Mouse (Mus musculus) T-helper 2 cell (primary cell): ENCODE data around the gene Dusp18.
"Not testable (repeated sequence)": the region's sequence is repeated elsewhere in the genome, so short reads cannot be mapped to it uniquely, and the experiment has no call there.

Source experiments
- in situ Hi-C: fragments of 300-600 bp; cut with MboI, MseI; formaldehyde crosslinking; loops from one replicate; pipeline ENCODE4 v1.15.1; 2025; ENCODE audit warnings: high pct_unique_total_duplicates

Dusp18 gene

DNA sequence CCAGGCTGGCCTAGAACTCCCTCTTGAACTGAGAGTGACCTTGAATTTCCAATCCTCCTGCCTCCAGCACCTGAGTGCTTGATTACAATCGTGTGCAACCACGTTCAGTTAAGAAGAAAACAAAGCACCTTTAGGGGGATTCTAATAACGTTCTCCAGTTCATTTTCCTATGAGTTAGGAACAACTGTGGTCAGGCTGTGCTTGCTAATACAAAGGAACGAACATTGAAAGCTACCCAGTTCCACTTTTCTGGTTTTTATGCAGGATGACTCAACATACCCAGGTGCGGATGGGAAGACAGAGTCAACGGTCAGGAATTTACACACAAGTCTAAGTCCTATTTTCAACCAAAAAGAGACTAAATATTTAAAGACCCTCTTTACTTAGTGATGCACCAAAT is 1.1 kb upstream of the Dusp18 start:
- in situ Hi-C loops, result no loop called here

DNA sequence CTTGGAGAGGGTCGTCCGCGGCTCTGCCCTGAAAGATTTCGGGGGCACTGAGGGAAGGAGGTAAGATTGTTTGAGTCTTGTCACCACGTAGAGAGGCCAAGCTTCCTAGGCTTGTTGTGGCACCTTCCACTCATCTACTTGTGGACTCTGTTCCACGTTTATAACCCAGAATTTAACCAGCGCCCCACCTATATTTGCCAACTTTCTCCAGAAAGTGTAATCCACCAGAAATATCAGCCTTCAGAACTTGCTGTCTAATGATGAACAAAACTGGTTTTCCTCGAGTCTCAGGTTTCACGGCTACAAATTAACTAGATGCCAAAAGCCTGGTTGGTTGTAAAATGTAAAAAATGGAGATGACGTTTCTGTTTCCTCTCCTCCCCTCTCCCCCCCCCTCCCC is 418 bp downstream of the Dusp18 start:
- in situ Hi-C loops, result no loop called here

DNA sequence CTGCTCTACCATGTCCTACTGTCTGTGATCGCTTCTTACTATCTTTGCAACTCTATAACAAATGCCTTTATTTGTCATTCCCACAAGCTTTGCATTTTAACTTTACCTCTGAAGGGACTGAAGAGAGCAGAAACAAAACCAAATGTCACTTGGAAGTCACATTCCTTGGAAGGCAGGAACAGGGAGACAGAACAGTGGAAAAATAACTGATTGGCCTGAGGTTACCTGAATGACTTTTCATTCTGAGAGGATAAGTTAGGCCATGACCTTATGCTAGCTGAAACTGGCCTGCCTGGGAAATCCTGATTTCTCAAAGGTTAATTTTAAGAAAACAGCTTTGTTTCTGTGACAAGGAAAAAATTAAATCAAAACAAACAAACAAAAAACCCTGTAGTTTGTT is 893 bp downstream of the Dusp18 start:
- in situ Hi-C loops, result no loop called here

DNA sequence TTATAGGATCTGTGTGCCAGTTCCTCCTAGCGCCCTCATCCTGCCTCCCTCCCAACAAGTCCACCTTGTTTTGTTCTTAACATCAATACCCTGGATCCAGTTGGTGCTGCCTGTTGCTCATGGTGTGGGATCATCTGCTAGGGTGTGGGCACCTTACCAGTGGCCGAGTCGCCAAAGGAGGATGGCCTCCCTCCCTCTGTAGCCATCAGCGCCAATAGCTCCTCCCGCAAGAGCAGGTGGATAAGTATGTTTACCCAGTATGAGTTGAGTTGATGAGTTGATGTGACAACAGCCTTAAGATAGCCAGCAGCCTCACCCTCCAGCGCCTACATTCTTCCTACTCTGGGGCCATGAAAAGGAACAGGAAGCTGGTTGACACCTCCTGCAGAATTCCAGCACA is 5.3 kb downstream of the Dusp18 start:
- in situ Hi-C loops, result no loop called here

DNA sequence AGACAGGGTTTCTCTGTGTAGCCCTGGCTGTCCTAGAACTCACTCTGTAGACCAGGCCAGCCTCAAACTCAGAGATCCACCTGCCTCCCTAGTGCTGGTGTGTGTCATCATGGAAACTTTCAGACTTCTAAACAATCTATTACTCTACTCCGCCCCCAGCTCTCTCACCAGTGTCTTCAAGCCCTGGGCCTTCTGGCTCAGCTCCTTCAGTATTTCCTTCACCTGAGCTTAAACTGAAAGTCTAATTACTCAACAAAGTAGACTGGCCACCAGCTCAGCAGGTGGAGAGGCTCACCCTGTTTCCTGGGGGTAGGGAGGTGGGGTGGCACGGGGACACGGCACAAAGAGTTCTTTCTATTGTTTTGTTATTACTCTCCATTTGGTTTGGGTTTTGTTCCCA is 7.5 kb downstream of the Dusp18 start:
- in situ Hi-C loops, result no loop called here

DNA sequence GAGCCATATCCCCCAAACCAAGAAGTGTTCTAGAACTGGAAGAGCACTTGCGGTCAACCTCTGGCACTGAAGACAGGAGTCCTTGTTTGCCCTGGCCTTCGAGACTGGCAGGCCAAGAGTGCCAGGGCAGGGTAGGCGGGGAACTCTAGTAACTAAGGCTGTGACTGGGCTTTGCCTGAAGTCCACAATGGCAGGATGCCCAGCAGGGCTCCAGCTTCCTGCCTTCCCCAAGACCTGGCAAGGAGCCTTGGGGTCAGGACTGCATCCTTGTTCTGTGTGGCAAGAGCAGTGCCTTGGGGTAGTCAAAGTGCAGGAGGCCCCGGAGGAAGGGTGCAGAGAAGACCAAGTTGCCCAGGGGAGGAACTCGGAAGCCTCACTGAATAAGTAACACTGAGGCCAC is 8.0 kb downstream of the Dusp18 start:
- in situ Hi-C loops, result no loop called here

DNA sequence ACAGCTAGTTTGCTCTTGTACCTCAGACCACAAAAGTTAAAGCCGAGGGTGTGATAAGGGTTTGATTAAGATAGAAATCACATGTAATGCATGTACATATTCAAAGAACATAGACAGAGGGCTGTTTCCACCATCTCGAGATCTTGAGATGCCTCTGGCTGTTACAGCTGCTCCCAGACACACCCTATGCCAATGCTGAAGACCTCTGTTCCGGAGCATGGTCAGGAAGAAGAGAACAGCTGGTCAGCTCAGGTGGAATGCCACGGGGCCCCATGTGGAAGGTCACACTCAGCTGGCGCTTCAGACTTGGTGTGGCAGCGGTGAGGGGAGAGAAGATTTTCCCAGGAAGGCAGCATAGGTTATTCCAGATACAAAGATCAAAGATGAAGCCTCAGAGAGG is 9.6 kb downstream of the Dusp18 start:
- in situ Hi-C loops, result no loop called here

DNA sequence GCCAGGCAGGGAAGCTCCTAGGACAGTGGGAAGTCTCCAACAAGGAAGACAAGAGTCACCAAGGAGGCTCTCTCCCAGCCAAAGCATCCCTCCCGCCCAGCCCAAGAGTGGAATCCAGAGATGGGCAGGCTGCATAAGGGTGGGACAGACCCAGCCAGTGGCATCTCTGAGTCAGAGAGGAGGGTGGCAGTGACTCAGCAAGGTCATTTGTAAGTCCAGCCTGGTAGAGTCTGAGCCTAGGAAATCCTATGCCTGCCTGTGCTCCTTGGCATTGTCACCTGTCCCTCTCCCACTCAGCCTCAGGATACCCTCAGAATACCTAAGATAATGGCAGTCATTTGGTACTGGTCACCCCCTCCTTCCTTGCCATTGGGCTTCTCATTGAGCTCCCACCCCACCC is 10.4 kb downstream of the Dusp18 start:
- in situ Hi-C loops, result no loop called here

DNA sequence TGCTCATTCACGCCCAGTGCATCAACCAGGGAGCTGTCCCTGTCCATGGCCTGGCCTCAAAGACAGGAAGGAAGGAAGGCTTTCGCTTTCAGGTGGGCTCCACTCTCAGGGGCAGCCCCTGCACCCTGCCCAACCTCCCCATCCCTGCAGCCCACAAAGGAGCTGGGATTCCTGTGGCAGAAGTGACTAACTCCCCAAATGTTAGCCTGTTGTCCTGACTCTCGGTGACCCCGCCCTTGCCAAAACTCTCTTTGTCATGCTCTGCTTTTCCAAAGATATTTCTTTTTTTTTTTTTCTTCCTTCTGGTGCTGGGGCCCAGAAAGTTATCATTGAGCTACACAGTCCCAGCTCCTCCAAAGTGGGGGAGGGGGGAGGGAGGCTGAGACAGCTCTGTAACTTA is 14.2 kb downstream of the Dusp18 start:
- in situ Hi-C loops, result no loop called here

DNA sequence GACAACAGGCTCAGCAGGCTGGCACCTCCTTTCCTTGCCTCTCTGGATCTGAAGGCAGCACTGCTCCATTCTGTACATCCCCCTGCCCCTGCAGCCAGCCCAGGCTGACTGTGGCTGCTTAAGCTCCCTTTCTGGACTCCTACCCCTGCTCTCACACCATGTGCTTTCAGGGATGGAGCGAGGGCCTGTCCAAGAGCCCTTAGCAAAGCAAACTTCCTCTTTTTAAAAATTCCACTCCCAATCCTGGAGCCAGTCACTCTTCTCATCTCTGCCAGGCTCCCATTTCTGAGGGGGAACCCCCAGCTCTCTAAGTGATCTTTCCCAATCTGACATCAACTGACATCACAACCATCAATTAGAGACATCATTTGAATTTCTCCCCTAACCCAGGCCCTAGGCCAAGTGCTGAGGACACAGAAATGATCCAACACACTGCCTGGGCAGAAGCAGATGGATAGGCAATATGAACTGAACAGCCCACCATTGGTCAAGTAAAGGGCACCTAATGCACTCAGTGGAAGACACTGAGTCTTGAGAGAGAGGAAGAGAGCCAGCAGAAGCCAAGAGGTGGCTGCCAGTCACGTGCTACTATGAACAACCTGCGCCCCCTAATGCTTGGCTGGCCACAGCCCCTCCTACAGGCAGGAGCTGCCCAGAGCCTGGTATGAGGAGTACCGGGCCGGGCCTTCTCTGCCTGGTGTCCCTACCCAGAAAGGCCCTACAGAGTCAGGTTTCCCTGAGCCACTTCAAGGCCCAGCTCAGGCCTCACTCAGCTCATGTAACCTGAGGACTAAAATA is 15.7 kb downstream of the Dusp18 start:
- in situ Hi-C loops, result no loop called here

DNA sequence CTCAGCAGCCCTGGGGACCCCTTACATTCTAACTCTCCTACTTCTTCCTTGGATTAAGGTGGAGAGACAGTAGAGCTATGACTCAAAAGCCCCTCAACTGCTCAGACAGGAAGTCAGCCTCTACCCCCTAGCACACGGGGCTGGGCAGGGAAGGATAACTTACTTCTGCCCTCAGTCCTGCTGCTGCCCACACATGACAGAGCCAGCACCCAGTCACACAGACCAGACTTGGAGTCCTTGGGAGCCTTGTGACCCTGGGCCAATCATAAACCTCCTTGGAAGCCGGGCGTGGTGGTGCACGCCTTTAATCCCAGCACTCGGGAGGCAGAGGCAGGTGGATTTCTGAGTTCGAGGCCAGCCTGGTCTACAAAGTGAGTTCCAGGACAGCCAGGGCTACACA is 16.4 kb downstream of the Dusp18 start:
- in situ Hi-C loops, result not testable (repeated sequence)

DNA sequence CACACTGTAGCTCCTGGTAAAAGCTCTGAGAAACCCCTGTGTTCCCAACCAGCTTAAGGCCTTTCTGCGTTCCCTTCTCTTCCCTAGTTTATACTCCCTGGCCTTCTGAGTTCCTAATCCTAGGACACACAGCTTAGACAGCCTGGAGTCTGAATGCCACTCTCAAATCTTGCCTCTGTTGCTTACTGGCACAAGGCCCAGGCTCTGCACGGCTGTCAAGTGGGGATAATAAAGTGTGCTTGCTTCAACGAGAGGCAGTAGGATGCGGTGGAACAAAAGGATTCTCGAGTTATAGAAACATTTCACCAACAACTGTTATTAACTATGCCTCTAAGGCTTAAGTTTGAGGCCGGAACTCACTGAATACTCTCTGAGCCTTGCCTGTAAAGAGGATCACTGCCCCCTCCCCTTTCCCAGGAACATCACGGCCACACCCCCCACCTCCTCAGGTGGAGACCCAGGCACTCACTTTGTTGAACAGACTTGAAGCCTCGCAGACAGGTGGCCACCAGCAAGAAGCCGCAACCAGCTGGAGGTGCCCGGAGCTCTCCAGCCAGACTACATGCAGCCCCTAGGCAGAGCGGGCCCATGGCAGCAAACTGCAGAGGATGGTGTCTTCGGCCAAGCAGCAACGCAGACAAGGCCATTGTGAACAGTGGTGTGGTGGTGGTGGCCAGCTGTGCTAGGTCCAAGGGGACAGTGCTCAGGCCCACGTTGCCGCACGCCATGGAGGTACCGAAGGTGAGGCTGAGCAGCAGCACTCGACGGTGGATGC is 17.2 kb downstream of the Dusp18 start:
- in situ Hi-C loops, result no loop called here

DNA sequence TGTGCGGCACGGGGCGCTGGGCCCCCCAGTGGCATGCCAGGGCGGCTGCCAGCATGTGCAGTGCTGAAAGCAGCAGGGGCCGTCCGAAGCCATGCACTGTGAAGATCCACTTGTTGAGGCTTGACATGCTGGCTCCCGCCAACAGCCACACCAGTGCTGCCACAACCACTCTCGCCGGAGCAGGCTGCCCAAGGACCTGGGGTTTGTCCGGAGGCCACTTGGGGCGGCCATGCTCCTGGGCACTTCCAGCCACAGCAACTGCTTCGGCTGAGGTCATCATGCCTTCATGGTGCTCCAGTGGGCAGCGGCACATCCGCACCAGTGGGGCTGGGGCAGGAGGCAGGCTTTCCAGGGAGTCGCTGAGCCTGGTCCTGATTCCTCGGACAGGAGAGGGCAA is 17.8 kb downstream of the Dusp18 start:
- in situ Hi-C loops, result no loop called here

DNA sequence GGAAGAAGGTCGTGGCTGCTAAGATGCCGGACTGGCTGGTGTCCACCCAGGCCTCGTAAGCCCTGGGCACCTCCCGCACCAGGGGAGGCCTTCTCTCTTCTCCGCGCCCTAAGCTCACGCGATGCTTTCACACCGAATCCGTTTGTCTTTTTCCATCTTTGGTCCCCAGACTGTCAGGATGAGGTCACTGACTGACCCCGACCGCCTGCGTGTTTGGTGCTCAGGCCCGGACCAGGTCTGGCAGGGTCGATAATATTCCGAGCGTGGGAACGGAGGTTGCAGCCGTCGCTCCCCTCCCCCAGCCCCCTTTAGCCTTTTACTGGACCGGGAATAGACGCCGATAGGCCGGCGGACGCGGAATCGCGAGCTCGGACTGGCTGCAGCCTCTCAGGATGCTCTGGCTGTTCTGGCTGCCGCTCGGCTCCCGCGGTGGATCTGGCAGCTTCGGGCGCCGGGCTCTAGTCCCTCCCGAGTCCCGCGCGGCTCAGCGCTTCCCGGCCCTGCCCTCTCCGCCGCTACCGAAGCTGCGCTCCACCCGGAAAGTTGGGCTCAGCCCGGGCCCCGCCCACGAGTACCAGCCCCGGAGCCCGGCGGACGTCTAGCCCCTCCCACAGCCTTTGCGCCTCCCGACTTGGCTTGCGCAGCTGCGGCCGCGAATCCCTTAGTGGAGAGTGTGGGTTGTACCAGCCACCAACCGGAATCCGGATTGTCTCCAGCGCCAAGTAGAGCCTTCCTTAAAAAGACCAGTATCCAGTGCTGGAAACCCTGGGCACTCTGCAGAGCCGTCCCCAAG is 18.5 kb downstream of the Dusp18 start:
- in situ Hi-C loops, result no loop called here

DNA sequence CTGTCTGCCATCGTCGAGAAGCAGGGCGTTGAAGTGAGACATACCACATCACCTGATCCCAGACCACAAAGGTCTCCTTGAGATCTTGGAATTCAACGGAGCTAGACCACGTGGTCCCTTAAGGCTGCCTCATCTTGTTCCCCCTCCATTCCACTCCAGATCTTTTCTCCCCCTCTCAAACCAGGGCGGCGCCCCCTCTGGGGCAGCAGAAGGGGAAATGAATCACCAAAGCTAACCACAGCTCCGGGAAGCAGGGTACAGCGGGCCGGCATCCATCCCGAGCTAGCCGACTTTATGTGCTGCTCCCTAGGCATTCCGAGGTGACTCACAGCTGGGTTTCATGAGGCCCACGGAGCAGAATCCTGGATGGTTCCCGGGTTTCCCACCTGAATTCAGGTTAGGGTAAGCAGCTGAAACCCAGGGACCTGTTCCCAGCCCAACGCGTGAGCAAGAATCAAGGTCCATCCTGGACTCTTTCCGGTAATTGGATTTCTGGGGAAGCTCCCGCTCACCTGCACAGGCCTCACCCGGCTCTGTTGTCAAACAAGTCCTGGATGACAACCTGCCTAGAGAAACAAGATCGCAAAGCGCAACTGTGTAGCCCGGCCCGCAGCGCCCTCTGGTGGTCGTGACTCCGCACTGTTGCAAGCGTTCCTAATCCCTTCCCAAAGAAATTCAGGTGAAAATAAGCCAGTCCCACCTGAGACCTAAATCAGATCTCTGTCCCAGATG is 19.2 kb downstream of the Dusp18 start, which contains the start of gene Slc35e4:
Gene Slc35e4, minus strand, starts transcription at position 556 of the 732 bp plus-strand sequence.
- in situ Hi-C loops, result no loop called here

DNA sequence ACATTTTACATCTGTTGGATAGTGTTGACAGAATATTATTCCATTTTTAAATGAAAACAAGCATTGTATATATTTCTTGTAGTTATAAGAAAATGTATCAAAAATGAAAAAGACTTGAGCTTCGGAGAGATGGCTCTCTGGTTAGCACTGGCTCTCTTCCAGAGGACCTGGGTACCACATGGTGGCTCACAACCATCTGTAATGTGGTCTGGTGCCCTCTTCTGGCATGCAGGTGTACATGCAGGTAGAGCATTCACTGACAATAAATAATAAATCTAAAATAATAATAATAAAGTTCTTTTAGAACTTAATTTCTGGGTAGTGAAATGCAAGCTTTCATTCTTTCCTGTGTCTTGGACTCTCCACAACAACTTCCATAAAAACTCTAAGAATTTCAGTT is 23.7 kb downstream of the Dusp18 start:
- in situ Hi-C loops, result no loop called here

DNA sequence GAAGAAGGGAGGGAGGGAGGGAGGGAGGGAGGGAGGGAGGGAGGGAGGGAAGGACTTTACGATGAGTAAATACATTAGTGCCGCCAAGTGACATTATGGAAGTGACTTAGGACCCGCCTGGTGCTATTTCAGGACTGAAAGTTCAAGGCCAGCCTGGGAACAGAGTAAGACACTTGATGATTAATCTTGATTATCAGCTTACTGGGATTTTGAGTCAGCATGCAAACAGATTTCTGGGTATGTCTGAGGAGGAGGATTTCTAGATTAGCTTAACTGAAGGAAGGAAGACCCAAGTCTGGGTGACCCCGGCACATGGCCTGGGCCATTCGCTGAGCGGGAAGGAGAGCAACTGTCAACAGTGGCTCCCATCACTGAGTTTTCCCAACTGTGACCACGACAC is 25.4 kb downstream of the Dusp18 start:
- in situ Hi-C loops, result no loop called here

DNA sequence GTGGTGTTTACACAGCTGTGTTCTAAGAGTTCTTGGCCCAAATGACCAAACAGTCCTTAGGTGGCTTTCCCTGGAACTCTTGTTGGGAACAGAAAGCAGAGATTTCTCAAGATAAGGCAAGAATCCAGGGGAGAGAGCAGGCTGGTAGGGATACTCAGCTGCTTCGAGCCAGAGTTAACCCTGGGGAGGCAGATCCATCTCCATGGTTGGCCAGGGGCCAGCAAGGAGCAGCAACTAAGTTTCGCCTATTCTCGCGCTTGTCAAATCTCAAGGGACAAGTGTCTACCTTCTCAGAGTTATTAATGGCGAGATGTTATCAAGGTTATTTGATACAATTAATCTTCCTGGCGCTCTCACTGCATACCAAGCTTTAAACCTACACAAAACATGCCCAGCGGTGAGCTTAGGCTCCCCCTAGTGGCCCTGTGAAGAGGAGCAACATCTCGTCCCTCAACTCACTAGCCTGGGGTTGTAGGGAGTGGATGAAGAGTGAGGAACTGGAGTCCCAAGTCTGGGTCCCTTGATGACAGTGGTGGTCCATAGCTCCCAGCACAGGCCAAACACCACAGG is 26.3 kb downstream of the Dusp18 start:
- in situ Hi-C loops, result no loop called here

DNA sequence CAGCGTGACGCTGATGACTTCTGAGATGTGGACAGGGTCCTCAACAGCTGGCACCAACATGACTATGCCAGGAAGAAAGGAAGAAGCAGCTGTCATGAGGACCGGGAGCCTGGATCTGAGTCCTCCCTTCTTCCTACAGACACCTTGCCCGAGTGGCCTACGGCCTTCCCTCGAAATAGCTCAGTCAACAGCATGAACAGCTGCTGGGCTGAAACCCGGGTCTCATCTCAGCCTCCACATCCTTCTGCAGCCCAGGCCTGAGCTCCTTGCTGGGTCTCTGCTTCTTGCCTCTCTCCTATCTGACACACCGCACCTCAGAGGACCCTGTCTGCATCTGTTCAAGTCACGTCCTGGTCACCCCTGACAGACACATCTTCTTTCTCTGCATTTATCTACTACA is 27.1 kb downstream of the Dusp18 start:
- in situ Hi-C loops, result no loop called here

DNA sequence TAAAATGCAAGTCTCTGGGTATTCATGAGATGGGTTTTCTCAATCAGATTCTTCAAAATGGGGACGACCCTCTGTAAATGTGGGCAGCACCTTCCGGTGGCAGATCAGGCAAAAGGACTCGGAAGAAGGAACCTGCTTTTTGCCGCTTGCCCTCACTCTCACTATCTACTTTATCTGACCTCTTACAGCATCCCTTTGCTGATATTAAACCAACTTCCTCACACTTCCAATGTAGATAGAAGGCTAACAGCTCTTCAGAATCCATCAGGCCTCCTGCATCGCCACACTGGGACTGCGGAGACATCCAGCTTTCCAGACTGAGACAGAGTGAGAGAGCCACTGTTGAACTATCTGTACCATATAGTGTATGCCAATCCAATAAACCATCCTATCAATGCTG is 27.7 kb downstream of the Dusp18 start:
- in situ Hi-C loops, result no loop called here

DNA sequence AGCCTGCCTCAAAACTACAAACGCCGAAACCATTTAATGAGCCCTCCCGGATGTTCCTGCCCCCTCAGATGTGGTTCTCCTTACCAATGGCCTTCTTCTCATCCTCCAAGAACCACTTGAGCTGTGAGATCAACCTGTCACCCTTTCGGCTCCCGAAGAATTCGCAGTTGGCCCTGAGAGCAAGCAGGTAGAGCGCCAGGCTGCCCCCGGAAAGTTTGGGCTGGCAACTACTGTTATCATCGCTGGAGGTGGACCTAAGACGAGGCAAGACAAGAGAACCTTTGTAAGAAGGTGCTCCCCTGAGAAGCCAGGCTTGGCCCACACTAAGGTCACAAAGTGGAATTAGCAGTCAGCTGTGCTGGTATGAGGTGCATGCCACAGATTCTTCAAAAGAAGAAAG is 30.9 kb downstream of the Dusp18 start:
- in situ Hi-C loops, result no loop called here
